Mouse (Mus musculus) liver, embryonic 16.5 days (tissue): ENCODE data around the gene Stxbp3. TPM values are rescaled to one million over a fixed set of nuclear protein-coding genes. Genes with fewer than 3 reads are reported as not detected.

Source experiments
- ATAC-seq: fragments of 200-750 bp; cut with Nextera tagmentation; 2 replicates; pipeline ENCODE4 v1.8.0; 2017; ENCODE audit warnings: low read depth, mild to moderate bottlenecking, moderate number of reproducible peaks, moderate library complexity
- H3K27ac ChIP-seq: fragments of 300-500 bp; sonication (generic); 2 replicates; pipeline ENCODE4 v1.5.1; 2014; ENCODE audit warnings: mild to moderate bottlenecking, low read length
- H3K27me3 ChIP-seq: fragments of 300-500 bp; sonication (generic); 2 replicates; pipeline ENCODE4 v1.6.1; 2014; ENCODE audit warnings: low read depth, low read length, mixed read lengths; ENCODE audit not compliant: control insufficient read depth, insufficient read depth
- H3K36me3 ChIP-seq: fragments of 300-500 bp; sonication (generic); 2 replicates; pipeline ENCODE4 v1.6.1; 2014; ENCODE audit warnings: mild to moderate bottlenecking; ENCODE audit not compliant: control insufficient read depth, insufficient read depth
- H3K4me1 ChIP-seq: fragments of 300-500 bp; sonication (generic); 2 replicates; pipeline ENCODE4 v1.6.1; 2014; ENCODE audit warnings: low read depth, low read length, mixed read lengths; ENCODE audit not compliant: control insufficient read depth
- H3K4me2 ChIP-seq: fragments of 300-500 bp; sonication (generic); 2 replicates; pipeline ENCODE4 v1.6.1; 2014; ENCODE audit warnings: low read depth, low read length, mixed read lengths
- H3K4me3 ChIP-seq: fragments of 300-500 bp; sonication (generic); 2 replicates; pipeline ENCODE4 v1.5.1; 2014; ENCODE audit warnings: low read depth, mild to moderate bottlenecking, low read length
- H3K9ac ChIP-seq: fragments of 300-500 bp; sonication (generic); 2 replicates; pipeline ENCODE4 v1.6.1; 2014; ENCODE audit warnings: low read depth, low read length
- H3K9me3 ChIP-seq: fragments of 300-500 bp; sonication (generic); replicated peaks from 2 replicates; pipeline ENCODE4 v1.6.1; 2016; ENCODE audit warnings: low read length; ENCODE audit not compliant: control insufficient read depth
- WGBS: fragments of 180-500 bp; shearing (Covaris S2); extraction: QIAGEN DNeasy Blood & Tissue Kit; methylation state at CpG from one replicate; pipeline ENCODE4 v1.1.7; 2014; ENCODE audit not compliant: insufficient replicate concordance; 5-methylcytosine and 5-hydroxymethylcytosine counted together
- polyA plus RNA-seq: library from polyadenylated mRNA; unstranded; fragments of >200 nt; fragmentation: Nextera tagmentation; extraction: Ambion mirVana; gene quantifications from 2 replicates; pipeline ENCODE4 v1.2.1, GENCODE M21; 2015

Gene Stxbp3
- polyA plus RNA-seq, 1 experiment from 2014 or later = 17.6 TPM

GRCm38 (mm10) chr3:108860786-108861185, 20.5 kb upstream of the Stxbp3 start:
- WGBS = 46% methylated on average over 2 of the region's 2 CpGs
- no peaks in the 10 kb centered on the region for H3K9me3 ChIP-seq
- no peaks in the 10 kb centered on the region for H3K4me1 ChIP-seq
- H3K4me3 ChIP-seq = no peak overlapping the region
- no peak for ATAC-seq
- H3K27me3 ChIP-seq = no peaks in the 10 kb centered on the region
- no peak overlapping the region for H3K27ac ChIP-seq
- H3K9ac ChIP-seq = no peak overlapping the region
- H3K36me3 ChIP-seq = no peaks in the 10 kb centered on the region
- no peak overlapping the region for H3K4me2 ChIP-seq

GRCm38 (mm10) chr3:108858231-108858770, 18.0 kb upstream of the Stxbp3 start:
- Histone ChIP-seq H3K36me3 (no peaks in the 10 kb centered on the region), H3K4me3 (no peak overlapping the region), H3K4me1 (no peaks in the 10 kb centered on the region), H3K4me2 (no peak overlapping the region), H3K9me3 (no peaks in the 10 kb centered on the region), H3K27me3 (no peaks in the 10 kb centered on the region), H3K27ac (no peak overlapping the region), H3K9ac (no peak overlapping the region)
- 58% methylated on average over 7 of the region's 7 CpGs for WGBS
- no peak for ATAC-seq

- no peaks in the 10 kb centered on the region for H3K4me1 ChIP-seq
- H3K9me3 ChIP-seq = no peaks in the 10 kb centered on the region
- H3K27me3 ChIP-seq = no peaks in the 10 kb centered on the region
- H3K36me3 ChIP-seq = no peaks in the 10 kb centered on the region
- no peak overlapping the region for H3K4me3 ChIP-seq
- no peak overlapping the region for H3K4me2 ChIP-seq
- WGBS = 61% methylated on average over 1 of the region's 1 CpGs
- no peak overlapping the region for H3K27ac ChIP-seq
- ATAC-seq = no peak
- no peak overlapping the region for H3K9ac ChIP-seq
Observed at GRCm38 (mm10) chr3:108857714-108858113, 17.4 kb upstream of the Stxbp3 start.

GRCm38 (mm10) chr3:108857124-108857470, 16.8 kb upstream of the Stxbp3 start:
- WGBS = 35% methylated on average over 3 of the region's 3 CpGs
- H3K27me3 ChIP-seq = no peaks in the 10 kb centered on the region
- H3K4me2 ChIP-seq = no peak overlapping the region
- no peak overlapping the region for H3K4me3 ChIP-seq
- H3K9me3 ChIP-seq = no peaks in the 10 kb centered on the region
- H3K36me3 ChIP-seq = no peaks in the 10 kb centered on the region
- no peak overlapping the region for H3K9ac ChIP-seq
- no peak overlapping the region for H3K27ac ChIP-seq
- no peaks in the 10 kb centered on the region for H3K4me1 ChIP-seq
- ATAC-seq = no peak

- no peak for ATAC-seq
- Histone ChIP-seq H3K9me3 (no peaks in the 10 kb centered on the region), H3K9ac (no peak overlapping the region), H3K27ac (no peak overlapping the region), H3K4me1 (no peaks in the 10 kb centered on the region), H3K27me3 (no peaks in the 10 kb centered on the region), H3K4me3 (no peak overlapping the region), H3K4me2 (no peak overlapping the region), H3K36me3 (no peaks in the 10 kb centered on the region)
- 59% methylated on average over 8 of the region's 8 CpGs for WGBS
Observed at GRCm38 (mm10) chr3:108856386-108857123, 16.2 kb upstream of the Stxbp3 start.

- ATAC-seq = no peak
- no peak overlapping the region for H3K9ac ChIP-seq
- H3K4me1 ChIP-seq = no peaks in the 10 kb centered on the region
- 48% methylated on average over 10 of the region's 10 CpGs for WGBS
- H3K4me3 ChIP-seq = no peak overlapping the region
- no peaks in the 10 kb centered on the region for H3K27me3 ChIP-seq
- H3K27ac ChIP-seq = no peak overlapping the region
- no peaks in the 10 kb centered on the region for H3K36me3 ChIP-seq
- no peaks in the 10 kb centered on the region for H3K9me3 ChIP-seq
- no peak overlapping the region for H3K4me2 ChIP-seq
Observed at GRCm38 (mm10) chr3:108855864-108856263, 15.5 kb upstream of the Stxbp3 start.

DNA sequence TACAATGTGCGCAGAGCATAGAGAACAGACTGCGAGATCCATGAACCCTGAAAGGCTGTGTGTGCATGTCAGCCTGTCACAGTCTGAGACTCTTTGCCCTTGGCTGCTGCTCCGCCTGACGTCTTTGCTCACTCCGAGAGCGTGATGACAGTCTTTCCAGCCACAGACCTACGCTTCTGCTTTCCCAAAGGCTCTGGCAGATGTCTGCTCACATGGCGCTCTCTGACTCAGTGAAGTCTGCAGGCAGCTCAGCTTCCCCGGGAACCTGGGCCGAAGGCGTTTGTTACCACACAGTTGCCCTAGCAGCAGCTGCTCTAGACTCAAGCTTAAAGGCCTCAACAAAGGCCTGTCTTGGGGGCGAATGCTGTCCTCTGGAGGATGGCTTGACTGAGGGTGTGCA, 15.0 kb upstream of the Stxbp3 start:
- Histone ChIP-seq H3K27me3 (no peaks in the 10 kb centered on the region), H3K36me3 (no peaks in the 10 kb centered on the region), H3K4me2 (no peak overlapping the region), H3K4me1 (no peaks in the 10 kb centered on the region), H3K9me3 (no peaks in the 10 kb centered on the region), H3K27ac (no peak overlapping the region), H3K4me3 (no peak overlapping the region), H3K9ac (no peak overlapping the region)
- WGBS = 54% methylated on average over 12 of the region's 12 CpGs
- ATAC-seq = no peak

DNA sequence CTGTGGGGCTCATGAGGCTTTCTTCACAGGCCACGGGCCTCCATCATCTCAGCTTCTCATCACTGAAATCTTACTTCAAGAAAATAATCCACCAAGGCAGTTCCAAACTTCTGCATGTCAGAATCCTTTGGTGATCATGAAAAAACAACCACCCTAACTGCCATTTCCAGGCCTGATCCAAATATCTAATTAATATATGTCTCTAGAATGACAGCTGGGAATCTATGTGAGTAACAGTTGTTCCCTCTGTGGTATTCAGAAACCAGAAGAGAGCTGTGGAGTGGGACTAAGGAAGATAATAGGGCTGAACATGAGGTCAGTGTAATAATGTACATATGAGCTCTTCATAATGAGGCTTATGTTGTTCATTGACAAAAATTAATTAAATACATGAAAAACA, 12.9 kb upstream of the Stxbp3 start:
- Histone ChIP-seq H3K9ac (no peak overlapping the region), H3K4me3 (no peak overlapping the region), H3K9me3 (no peaks in the 10 kb centered on the region), H3K4me2 (no peak overlapping the region), H3K4me1 (no peaks in the 10 kb centered on the region), H3K27me3 (no peaks in the 10 kb centered on the region), H3K36me3 (no peaks in the 10 kb centered on the region), H3K27ac (no peak overlapping the region)
- ATAC-seq = no peak
- 48% methylated on average over 1 of the region's 1 CpGs for WGBS

GRCm38 (mm10) chr3:108851996-108852697, 11.8 kb upstream of the Stxbp3 start:
- H3K9me3 ChIP-seq = no peaks in the 10 kb centered on the region
- no peak overlapping the region for H3K27ac ChIP-seq
- ATAC-seq = no peak
- H3K36me3 ChIP-seq = no peaks in the 10 kb centered on the region
- 66% methylated on average over 6 of the region's 6 CpGs for WGBS
- H3K4me3 ChIP-seq = no peak overlapping the region
- H3K9ac ChIP-seq = no peak overlapping the region
- H3K4me2 ChIP-seq = no peak overlapping the region
- no peaks in the 10 kb centered on the region for H3K27me3 ChIP-seq
- no peaks in the 10 kb centered on the region for H3K4me1 ChIP-seq
